Mouse (Mus musculus) heart, embryonic 10.5 days (tissue): ENCODE measurements around the gene Foxn1. TPM values are rescaled to one million over a fixed set of nuclear protein-coding genes. Genes with fewer than 3 reads are reported as not detected.

Experiments used
- DNase-seq: peaks from one replicate; pipeline ENCODE4 v3.0.0-alpha.2; 2017; ENCODE audit warnings: low spot score
- H3K27ac ChIP-seq: fragments of 300-500 bp; sonication (generic); 2 replicates; pipeline ENCODE4 v1.5.1; 2016; ENCODE audit warnings: mild to moderate bottlenecking
- H3K27me3 ChIP-seq: fragments of 300-500 bp; sonication (generic); 2 replicates; pipeline ENCODE4 v1.6.1; 2016; ENCODE audit warnings: mild to moderate bottlenecking; ENCODE audit not compliant: poor library complexity, insufficient read depth, severe bottlenecking
- H3K36me3 ChIP-seq: fragments of 300-500 bp; sonication (generic); 2 replicates; pipeline ENCODE4 v1.6.1; 2016; ENCODE audit warnings: mild to moderate bottlenecking, moderate library complexity
- H3K4me1 ChIP-seq: fragments of 300-500 bp; sonication (generic); 2 replicates; pipeline ENCODE4 v1.6.1; 2016; ENCODE audit warnings: mild to moderate bottlenecking
- H3K4me3 ChIP-seq: fragments of 300-500 bp; sonication (generic); 2 replicates; pipeline ENCODE4 v1.5.1; 2016; ENCODE audit warnings: mild to moderate bottlenecking, moderate library complexity
- H3K9me3 ChIP-seq: fragments of 300-500 bp; sonication (generic); 2 replicates; pipeline ENCODE4 v1.6.1; 2016; ENCODE audit warnings: mild to moderate bottlenecking, moderate library complexity
- WGBS: fragments of 180-500 bp; shearing (Covaris S2); methylation state at CpG from one replicate; pipeline ENCODE4 v1.1.7; 2016; 5-methylcytosine and 5-hydroxymethylcytosine counted together
- polyA plus RNA-seq: library from polyadenylated mRNA; unstranded; fragments of >200 nt; fragmentation: Nextera tagmentation; extraction: Ambion mirVana; gene quantifications from 2 replicates; pipeline ENCODE4 v1.2.1, GENCODE M21; 2016

Gene Foxn1
- polyA plus RNA-seq, 1 experiment from 2014 or later, result 0.13 TPM

DNA sequence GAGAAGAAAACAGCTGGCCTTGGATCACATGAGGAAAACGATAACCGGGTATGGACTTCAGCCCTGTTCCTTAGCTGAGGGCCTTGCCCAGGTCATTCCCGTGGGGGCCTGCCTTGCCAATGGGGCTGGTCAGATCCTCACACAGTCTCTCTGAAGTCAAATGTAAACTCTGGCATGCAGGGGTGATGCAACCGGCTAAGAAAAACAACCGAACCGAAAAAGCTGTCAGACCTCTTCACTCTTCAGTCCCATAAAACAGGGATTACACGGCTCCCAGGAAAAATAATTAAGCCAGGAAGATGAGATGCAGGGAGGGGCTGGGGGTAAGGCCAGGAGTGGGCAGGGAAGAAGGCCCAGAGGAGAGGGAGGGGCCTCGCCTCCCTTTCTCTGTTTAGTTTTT, 22.3 kb downstream of the Foxn1 start:
- H3K36me3 ChIP-seq, result no peaks in the 10 kb centered on the region
- no peak for DNase-seq
- 55% methylated on average over 8 of the region's 8 CpGs for WGBS
- H3K4me1 ChIP-seq, result peaks cover 10% of the 10 kb centered on the region; the same call in 1 of the 2 replicates
- no peaks in the 10 kb centered on the region for H3K9me3 ChIP-seq
- H3K4me3 ChIP-seq, result no peak overlapping the region
- H3K27me3 ChIP-seq, result peaks cover 43% of the 10 kb centered on the region
- no peak overlapping the region for H3K27ac ChIP-seq

- WGBS, result 73% methylated on average over 13 of the region's 13 CpGs
- no peaks in the 10 kb centered on the region for H3K36me3 ChIP-seq
These were observed 22.9 kb downstream of the Foxn1 start for GRCm38 (mm10) chr11:78363309-78364007.

GRCm38 (mm10) chr11:78360789-78361131, 25.6 kb downstream of the Foxn1 start:
- Histone ChIP-seq H3K27ac (no peak overlapping the region), H3K9me3 (no peaks in the 10 kb centered on the region), H3K4me1 (peaks cover 14% of the 10 kb centered on the region; the same call in 1 of the 2 replicates), H3K27me3 (peaks cover 34% of the 10 kb centered on the region), H3K36me3 (no peaks in the 10 kb centered on the region), H3K4me3 (peak overlapping the region; percentile 56; the same call in 1 of the 2 replicates)
- 39% methylated on average over 2 of the region's 2 CpGs for WGBS
- no peak for DNase-seq

More at GRCm38 (mm10) chr11:78363309-78364007, 22.9 kb downstream of the Foxn1 start:
- Histone ChIP-seq H3K4me1 (peaks cover 12% of the 10 kb centered on the region; the same call in 1 of the 2 replicates), H3K9me3 (no peaks in the 10 kb centered on the region), H3K27ac (no peak overlapping the region), H3K4me3 (no peak overlapping the region), H3K27me3 (peaks cover 49% of the 10 kb centered on the region)
- DNase-seq, result no peak

GRCm38 (mm10) chr11:78360125-78360788, 26.1 kb downstream of the Foxn1 start:
- WGBS, result 11% methylated on average over 13 of the region's 13 CpGs
- H3K4me3 ChIP-seq, result peak overlapping the region; percentile 56
- H3K27ac ChIP-seq, result no peak overlapping the region
- no peaks in the 10 kb centered on the region for H3K9me3 ChIP-seq
- H3K36me3 ChIP-seq, result no peaks in the 10 kb centered on the region
- peak; percentile 89 for DNase-seq
- H3K4me1 ChIP-seq, result peaks cover 14% of the 10 kb centered on the region; the same call in 1 of the 2 replicates
- peaks cover 29% of the 10 kb centered on the region for H3K27me3 ChIP-seq

DNA sequence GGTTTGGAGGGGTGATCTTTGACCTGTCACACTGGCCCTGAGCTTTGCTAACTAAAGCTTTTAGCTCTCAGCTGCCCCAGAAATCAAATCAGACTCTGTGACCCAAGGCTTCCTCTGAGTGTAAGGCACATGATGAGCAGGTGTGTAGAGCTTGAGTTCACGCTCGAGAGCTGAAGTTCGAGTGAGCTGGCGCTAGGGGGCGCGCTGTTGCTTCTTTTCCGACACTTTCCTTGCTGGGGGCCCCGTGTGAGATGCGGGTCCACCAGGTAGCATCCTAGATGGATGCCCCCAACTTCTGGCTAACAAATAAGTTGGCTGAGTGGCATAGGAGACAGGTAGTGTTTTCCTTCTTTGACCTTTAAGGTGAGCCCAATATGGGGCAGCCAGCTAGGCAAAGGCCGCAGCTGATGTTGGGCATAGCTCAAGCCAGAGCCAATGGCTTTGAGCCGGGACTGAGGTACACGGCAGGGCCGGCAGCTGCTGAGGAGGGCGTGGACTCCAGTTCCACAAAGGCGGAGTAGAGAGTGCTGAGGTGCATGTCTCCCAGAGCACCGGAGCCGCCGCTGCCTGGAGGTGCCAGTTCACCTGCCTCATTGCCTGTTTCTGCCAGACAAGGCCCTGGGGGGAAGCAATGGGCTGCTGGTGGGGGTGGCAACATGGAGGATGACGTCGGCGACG, 27.9 kb downstream of the Foxn1 start:
- H3K27ac ChIP-seq, result no peak overlapping the region
- H3K27me3 ChIP-seq, result peaks cover 27% of the 10 kb centered on the region
- no peak overlapping the region for H3K4me3 ChIP-seq
- peaks cover 14% of the 10 kb centered on the region; the same call in 1 of the 2 replicates for H3K4me1 ChIP-seq
- 12% methylated on average over 22 of the region's 22 CpGs for WGBS
- H3K9me3 ChIP-seq, result no peaks in the 10 kb centered on the region
- H3K36me3 ChIP-seq, result no peaks in the 10 kb centered on the region
- no peak for DNase-seq

DNA sequence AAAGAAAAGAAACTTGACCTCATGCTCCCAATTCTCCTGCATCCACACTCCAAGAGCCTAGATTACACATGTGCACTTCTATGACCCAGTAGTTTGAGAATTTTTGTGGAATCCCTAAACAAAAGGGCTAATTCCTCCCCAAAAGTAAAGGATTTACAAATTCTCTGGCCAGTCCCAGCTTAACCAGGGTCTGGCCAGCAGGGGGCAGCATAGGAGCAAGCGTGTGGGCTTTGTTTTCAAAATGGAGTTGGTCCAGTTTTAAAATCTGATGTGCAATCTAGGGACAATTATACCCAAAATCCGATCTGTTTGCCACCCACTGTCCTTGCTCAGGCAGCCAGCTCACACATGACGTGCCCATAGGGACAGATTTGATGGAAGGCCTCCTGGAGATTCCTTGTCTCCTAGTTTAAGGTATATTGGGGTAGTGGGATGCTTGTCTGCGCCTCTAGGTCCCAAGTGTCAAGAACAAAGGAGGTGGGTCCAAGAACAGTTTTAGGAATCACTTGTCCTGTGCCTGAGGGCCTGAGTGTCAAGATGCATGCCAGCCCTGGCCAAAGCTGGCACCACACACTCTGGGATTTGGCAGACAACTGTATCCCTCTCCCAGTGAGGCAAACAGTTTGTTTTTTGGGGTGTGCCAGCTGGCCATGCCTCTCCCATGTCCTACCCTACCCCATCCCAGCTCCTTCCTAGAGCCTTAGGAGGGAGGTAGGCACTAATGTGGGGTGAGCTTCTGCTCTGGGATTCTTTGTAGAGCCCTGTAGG, 30.7 kb downstream of the Foxn1 start:
- no peak overlapping the region for H3K27ac ChIP-seq
- H3K27me3 ChIP-seq, result peaks cover 21% of the 10 kb centered on the region
- no peak for DNase-seq
- no peaks in the 10 kb centered on the region for H3K9me3 ChIP-seq
- H3K36me3 ChIP-seq, result no peaks in the 10 kb centered on the region
- no peak overlapping the region for H3K4me3 ChIP-seq
- H3K4me1 ChIP-seq, result peaks cover 12% of the 10 kb centered on the region; the same call in 1 of the 2 replicates
- 27% methylated on average over 4 of the region's 4 CpGs for WGBS

- Histone ChIP-seq H3K9me3 (no peaks in the 10 kb centered on the region), H3K27ac (no peak overlapping the region), H3K36me3 (no peaks in the 10 kb centered on the region), H3K27me3 (peaks cover 20% of the 10 kb centered on the region), H3K4me1 (peaks cover 7% of the 10 kb centered on the region), H3K4me3 (no peak overlapping the region)
- no peak for DNase-seq
- 59% methylated on average over 6 of the region's 6 CpGs for WGBS
These were observed 31.5 kb downstream of the Foxn1 start for GRCm38 (mm10) chr11:78354905-78355304.

DNA sequence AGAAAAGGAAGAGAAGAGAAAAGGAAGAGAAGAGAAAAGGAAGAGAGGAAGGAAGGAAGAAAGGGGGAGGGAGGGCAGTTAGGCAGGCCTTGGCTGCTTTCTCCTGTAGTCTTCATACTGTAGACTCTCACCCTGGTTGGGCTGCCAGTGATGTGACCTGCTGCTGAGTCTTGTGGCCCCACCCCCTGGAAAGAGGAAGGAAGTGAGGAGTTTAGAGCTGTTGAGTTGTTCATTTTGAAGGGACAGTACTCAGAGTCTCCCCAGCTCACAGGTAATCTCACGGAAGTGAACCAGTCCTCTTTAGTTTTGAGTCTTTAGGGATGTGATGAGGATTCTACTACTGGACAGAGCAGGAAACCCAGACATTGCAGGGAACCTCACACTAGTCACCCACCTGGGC, 33.3 kb downstream of the Foxn1 start:
- Histone ChIP-seq H3K9me3 (no peaks in the 10 kb centered on the region), H3K27ac (no peak overlapping the region), H3K36me3 (peaks cover 12% of the 10 kb centered on the region), H3K4me3 (no peak overlapping the region), H3K4me1 (peaks cover 14% of the 10 kb centered on the region), H3K27me3 (peaks cover 6% of the 10 kb centered on the region; the same call in 1 of the 2 replicates)
- 82% methylated on average over 1 of the region's 1 CpGs for WGBS
- DNase-seq, result no peak

GRCm38 (mm10) chr11:78349441-78350358, 36.7 kb downstream of the Foxn1 start:
- Histone ChIP-seq H3K27me3 (no peaks in the 10 kb centered on the region), H3K36me3 (peaks cover 19% of the 10 kb centered on the region), H3K27ac (no peak overlapping the region), H3K4me3 (no peak overlapping the region), H3K4me1 (peaks cover 45% of the 10 kb centered on the region), H3K9me3 (no peaks in the 10 kb centered on the region)
- DNase-seq, result no peak
- 83% methylated on average over 4 of the region's 4 CpGs for WGBS

- Histone ChIP-seq H3K4me3 (no peak overlapping the region), H3K27me3 (no peaks in the 10 kb centered on the region), H3K9me3 (no peaks in the 10 kb centered on the region), H3K36me3 (peaks cover 20% of the 10 kb centered on the region), H3K4me1 (peaks cover 57% of the 10 kb centered on the region), H3K27ac (no peak overlapping the region)
- DNase-seq, result no peak
- WGBS, result 71% methylated on average over 7 of the region's 7 CpGs
These were observed 37.9 kb downstream of the Foxn1 start for GRCm38 (mm10) chr11:78348474-78348873.

DNA sequence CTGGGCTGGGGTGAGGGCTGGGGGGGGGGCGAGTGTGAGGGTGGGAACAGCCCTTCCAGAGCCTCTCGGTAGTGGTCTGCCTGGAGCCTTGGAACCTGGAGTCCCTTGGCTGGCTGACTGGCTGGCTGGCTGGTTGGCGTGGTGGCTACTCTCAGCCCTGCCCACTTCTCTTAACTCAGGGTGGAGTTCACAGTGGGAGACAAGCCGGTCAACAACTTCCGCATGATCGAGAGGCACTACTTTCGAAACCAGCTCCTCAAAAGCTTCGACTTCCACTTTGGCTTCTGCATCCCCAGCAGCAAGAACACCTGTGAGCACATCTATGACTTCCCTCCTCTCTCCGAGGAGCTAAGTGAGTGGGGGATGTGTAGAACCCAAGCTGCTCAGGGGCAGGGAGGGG, 38.5 kb downstream of the Foxn1 start:
- peaks cover 61% of the 10 kb centered on the region for H3K4me1 ChIP-seq
- H3K9me3 ChIP-seq, result no peaks in the 10 kb centered on the region
- H3K36me3 ChIP-seq, result peaks cover 20% of the 10 kb centered on the region
- no peak for DNase-seq
- no peak overlapping the region for H3K27ac ChIP-seq
- no peaks in the 10 kb centered on the region for H3K27me3 ChIP-seq
- H3K4me3 ChIP-seq, result no peak overlapping the region
- 73% methylated on average over 9 of the region's 9 CpGs for WGBS
